Mouse (Mus musculus): ENCODE results near the gene Trak2. TPM values are rescaled to one million over a fixed set of nuclear protein-coding genes. Genes with fewer than 3 reads are reported as not detected.
"Not testable (repeated sequence)": the region's sequence is repeated elsewhere in the genome, so short reads cannot be mapped to it uniquely, and the experiment has no call there.

Trak2 gene
- polyA plus RNA-seq, 1 experiment from 2014 or later: 17.6 TPM

DNA sequence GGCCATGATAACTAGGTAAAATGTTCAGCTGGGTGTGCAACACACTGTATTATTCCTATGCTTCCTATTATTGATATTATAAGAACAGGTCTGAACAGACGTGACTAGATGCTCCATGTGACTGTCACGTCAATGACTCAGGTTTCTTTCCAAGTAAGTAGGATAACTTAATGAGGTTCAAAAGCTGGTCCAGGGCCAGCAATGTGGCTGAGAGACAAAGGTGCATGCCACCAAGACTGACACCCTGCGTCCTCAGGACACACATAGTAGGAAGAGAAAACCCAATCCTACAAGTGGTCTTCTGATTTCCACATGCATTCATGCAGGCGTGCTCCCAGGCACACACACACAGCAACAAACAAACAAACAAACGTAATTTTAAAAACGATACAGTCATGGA lies 2.1 kb downstream of the Trak2 start:
- H3K9ac ChIP-seq (ENCODE audit: low read length): no peak overlapping the region
- no peak for ATAC-seq (ENCODE audit: insufficient read depth, low FRiP score)
- 81% methylated on average over 6 of the region's 6 CpGs for WGBS
- H3K4me2 ChIP-seq (ENCODE audit: low read depth, low read length): no peak overlapping the region
- no peaks in the 10 kb centered on the region for H3K27me3 ChIP-seq (ENCODE audit: control insufficient read depth, insufficient read depth, low read length)
- H3K4me3 ChIP-seq (replicated peaks; ENCODE audit: low read length): no peak overlapping the region
- no peak overlapping the region for H3K27ac ChIP-seq (ENCODE audit: low read length)
- no peaks in the 10 kb centered on the region for H3K36me3 ChIP-seq (ENCODE audit: control insufficient read depth, insufficient read depth, low read length)
- H3K4me1 ChIP-seq (ENCODE audit: control insufficient read depth, insufficient read depth, low read length): peaks cover 23% of the 10 kb centered on the region
- H3K9me3 ChIP-seq (replicated peaks; ENCODE audit: control insufficient read depth, low read length): no peaks in the 10 kb centered on the region

GRCm38 (mm10) chr1:58970054-58970453 lies 3.2 kb downstream of the Trak2 start:
- H3K9ac ChIP-seq (ENCODE audit: low read length): 0 out of 2 replicates have a peak overlapping the region, but pooled peaks have one; percentile 11
- peak overlapping the region; percentile 2; the same call in 1 of the 2 replicates for H3K27ac ChIP-seq (ENCODE audit: low read length)

DNA sequence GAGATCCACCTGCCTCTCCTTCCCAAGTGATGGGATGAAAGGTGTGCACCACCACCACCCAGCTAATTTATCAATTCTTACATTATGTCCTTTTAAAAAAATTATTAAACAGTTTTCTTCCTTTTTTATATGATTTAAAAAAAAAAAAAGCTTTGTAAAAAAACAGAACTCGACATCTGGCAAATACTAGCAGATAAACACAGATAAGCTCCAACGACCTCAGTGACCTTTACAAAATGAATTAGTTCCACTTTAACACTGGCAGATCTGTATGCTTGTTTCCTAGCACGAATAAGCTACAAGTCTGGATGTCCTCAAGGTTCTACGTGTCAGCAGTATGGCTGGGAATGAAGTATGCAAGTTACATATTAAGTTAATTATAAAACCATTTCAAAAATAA lies 5.7 kb downstream of the Trak2 start:
- 25% methylated on average over 4 of the region's 4 CpGs for WGBS
- Histone ChIP-seq H3K9ac (ENCODE audit: low read length) (no peak overlapping the region), H3K27ac (ENCODE audit: low read length) (no peak overlapping the region), H3K4me1 (ENCODE audit: control insufficient read depth, insufficient read depth, low read length) (peaks cover 16% of the 10 kb centered on the region), H3K27me3 (ENCODE audit: control insufficient read depth, insufficient read depth, low read length) (no peaks in the 10 kb centered on the region), H3K4me2 (ENCODE audit: low read depth, low read length) (no peak overlapping the region), H3K9me3 (replicated peaks; ENCODE audit: control insufficient read depth, low read length) (no peaks in the 10 kb centered on the region), H3K4me3 (replicated peaks; ENCODE audit: low read length) (no peak overlapping the region), H3K36me3 (ENCODE audit: control insufficient read depth, insufficient read depth, low read length) (no peaks in the 10 kb centered on the region)
- no peak for ATAC-seq (ENCODE audit: insufficient read depth, low FRiP score)

More at GRCm38 (mm10) chr1:58970054-58970453, 3.2 kb downstream of the Trak2 start:
- H3K4me2 ChIP-seq (ENCODE audit: low read depth, low read length): no peak overlapping the region
- H3K27me3 ChIP-seq (ENCODE audit: control insufficient read depth, insufficient read depth, low read length): no peaks in the 10 kb centered on the region
- WGBS: 52% methylated on average over 5 of the region's 5 CpGs
- H3K4me3 ChIP-seq (replicated peaks; ENCODE audit: low read length): no peak overlapping the region
- H3K4me1 ChIP-seq (ENCODE audit: control insufficient read depth, insufficient read depth, low read length): peaks cover 23% of the 10 kb centered on the region
- no peak for ATAC-seq (ENCODE audit: insufficient read depth, low FRiP score)
- H3K9me3 ChIP-seq (replicated peaks; ENCODE audit: control insufficient read depth, low read length): no peaks in the 10 kb centered on the region
- no peaks in the 10 kb centered on the region for H3K36me3 ChIP-seq (ENCODE audit: control insufficient read depth, insufficient read depth, low read length)

- H3K27me3 ChIP-seq (ENCODE audit: control insufficient read depth, insufficient read depth, low read length): no peaks in the 10 kb centered on the region
- no peak overlapping the region for H3K4me3 ChIP-seq (replicated peaks; ENCODE audit: low read length)
- no peak overlapping the region for H3K4me2 ChIP-seq (ENCODE audit: low read depth, low read length)
- no peak for ATAC-seq (ENCODE audit: insufficient read depth, low FRiP score)
- no peaks in the 10 kb centered on the region for H3K9me3 ChIP-seq (replicated peaks; ENCODE audit: control insufficient read depth, low read length)
- H3K27ac ChIP-seq (ENCODE audit: low read length): no peak overlapping the region
- no peaks in the 10 kb centered on the region for H3K36me3 ChIP-seq (ENCODE audit: control insufficient read depth, insufficient read depth, low read length)
- H3K4me1 ChIP-seq (ENCODE audit: control insufficient read depth, insufficient read depth, low read length): no peaks in the 10 kb centered on the region
- H3K9ac ChIP-seq (ENCODE audit: low read length): no peak overlapping the region
Observed at GRCm38 (mm10) chr1:58962865-58963264, 10.4 kb downstream of the Trak2 start.

DNA sequence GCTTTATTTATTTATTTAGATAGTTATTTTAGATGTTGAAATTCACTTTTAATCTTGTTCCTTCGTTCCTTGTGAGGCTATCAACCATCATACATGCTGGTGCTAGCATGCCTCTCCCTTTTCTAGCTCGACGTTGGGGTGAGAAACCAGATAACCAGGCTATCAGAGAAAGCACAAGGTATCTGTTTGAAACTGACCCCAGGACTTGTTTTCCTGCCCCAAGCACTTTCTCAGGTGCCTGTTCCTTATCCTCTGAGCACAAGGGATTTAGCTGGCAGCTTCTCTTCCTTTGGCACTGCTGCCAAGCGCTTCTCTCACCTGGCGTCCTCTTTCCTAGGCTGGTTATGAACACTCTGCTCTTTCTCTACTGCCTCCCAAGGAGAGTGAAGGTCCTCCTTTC lies 10.8 kb downstream of the Trak2 start:
- peak; percentile 56; the same call in 1 of the 2 replicates for ATAC-seq (ENCODE audit: insufficient read depth, low FRiP score)
- Histone ChIP-seq H3K4me1 (ENCODE audit: control insufficient read depth, insufficient read depth, low read length) (no peaks in the 10 kb centered on the region), H3K36me3 (ENCODE audit: control insufficient read depth, insufficient read depth, low read length) (no peaks in the 10 kb centered on the region), H3K27me3 (ENCODE audit: control insufficient read depth, insufficient read depth, low read length) (no peaks in the 10 kb centered on the region), H3K4me3 (replicated peaks; ENCODE audit: low read length) (no peak overlapping the region), H3K4me2 (ENCODE audit: low read depth, low read length) (no peak overlapping the region), H3K9me3 (replicated peaks; ENCODE audit: control insufficient read depth, low read length) (no peaks in the 10 kb centered on the region), H3K9ac (ENCODE audit: low read length) (no peak overlapping the region), H3K27ac (ENCODE audit: low read length) (no peak overlapping the region)
- 80% methylated on average over 5 of the region's 5 CpGs for WGBS

DNA sequence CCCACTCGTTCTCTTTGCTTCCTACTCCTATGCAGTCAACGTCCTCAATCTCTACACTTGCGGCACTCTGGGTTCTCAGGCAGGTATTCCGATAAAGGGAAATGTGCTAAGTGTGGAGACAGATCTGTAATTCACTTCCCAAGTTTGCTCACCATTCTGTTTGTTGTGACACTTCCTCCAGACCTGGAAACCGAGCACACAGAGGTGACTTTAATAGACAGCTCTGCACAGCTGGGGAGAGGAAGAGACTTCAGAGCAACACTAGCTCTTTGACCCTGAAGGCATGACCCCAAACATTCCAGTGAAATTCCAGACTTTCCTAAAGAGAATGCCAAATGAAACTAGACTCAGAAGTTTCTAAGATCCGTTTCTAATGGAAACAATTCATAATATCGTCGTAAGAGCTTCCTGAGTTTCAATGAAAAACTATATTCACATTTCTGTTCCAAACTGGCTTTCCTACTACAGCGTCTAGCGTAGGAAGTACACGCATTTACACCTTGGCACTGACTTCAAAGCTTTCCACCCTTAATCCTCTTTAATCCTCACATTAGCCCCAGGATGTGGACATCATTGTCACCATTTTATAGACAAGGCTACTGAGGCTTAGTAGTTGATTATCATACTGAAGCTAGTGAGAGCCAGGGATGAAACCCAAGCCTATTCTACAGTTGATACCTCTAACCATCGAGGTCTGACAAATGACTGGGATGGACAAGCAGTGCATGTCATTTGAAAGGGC lies 11.9 kb downstream of the Trak2 start:
- WGBS: 50% methylated on average over 12 of the region's 12 CpGs
- H3K4me1 ChIP-seq (ENCODE audit: control insufficient read depth, insufficient read depth, low read length): no peaks in the 10 kb centered on the region; the same call in 1 of the 2 replicates
- H3K27ac ChIP-seq (ENCODE audit: low read length): no peak overlapping the region
- ATAC-seq (ENCODE audit: insufficient read depth, low FRiP score): no peak
- no peak overlapping the region for H3K9ac ChIP-seq (ENCODE audit: low read length)
- H3K4me2 ChIP-seq (ENCODE audit: low read depth, low read length): no peak overlapping the region
- no peaks in the 10 kb centered on the region for H3K27me3 ChIP-seq (ENCODE audit: control insufficient read depth, insufficient read depth, low read length)
- H3K9me3 ChIP-seq (replicated peaks; ENCODE audit: control insufficient read depth, low read length): no peaks in the 10 kb centered on the region
- no peak overlapping the region for H3K4me3 ChIP-seq (replicated peaks; ENCODE audit: low read length)
- no peaks in the 10 kb centered on the region for H3K36me3 ChIP-seq (ENCODE audit: control insufficient read depth, insufficient read depth, low read length)

DNA sequence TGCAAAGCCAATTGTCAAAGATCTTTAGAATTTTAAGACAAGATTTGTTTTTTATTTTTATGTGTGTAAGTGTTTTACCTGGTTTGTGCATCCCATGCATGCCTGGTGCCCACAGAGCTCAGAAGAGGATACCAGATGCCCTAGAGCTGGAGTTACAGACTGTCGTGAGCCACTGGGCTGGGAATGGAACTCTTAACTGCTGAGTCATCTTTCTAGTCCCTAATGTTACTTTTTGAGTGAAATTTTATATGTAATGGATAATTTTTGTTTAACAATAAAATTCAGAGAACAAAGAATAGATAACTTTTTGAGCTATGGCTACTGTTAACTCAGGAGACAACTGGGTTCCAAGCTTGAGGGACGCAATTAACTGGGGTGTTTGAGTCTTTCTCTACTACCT lies 13.5 kb downstream of the Trak2 start:
- Histone ChIP-seq H3K36me3 (ENCODE audit: control insufficient read depth, insufficient read depth, low read length) (no peaks in the 10 kb centered on the region), H3K9ac (ENCODE audit: low read length) (no peak overlapping the region), H3K27me3 (ENCODE audit: control insufficient read depth, insufficient read depth, low read length) (no peaks in the 10 kb centered on the region), H3K4me3 (replicated peaks; ENCODE audit: low read length) (no peak overlapping the region), H3K27ac (ENCODE audit: low read length) (no peak overlapping the region), H3K4me1 (ENCODE audit: control insufficient read depth, insufficient read depth, low read length) (peaks cover 7% of the 10 kb centered on the region), H3K4me2 (ENCODE audit: low read depth, low read length) (no peak overlapping the region), H3K9me3 (replicated peaks; ENCODE audit: control insufficient read depth, low read length) (no peaks in the 10 kb centered on the region)
- 79% methylated on average over 2 of the region's 2 CpGs for WGBS
- no peak for ATAC-seq (ENCODE audit: insufficient read depth, low FRiP score)

- WGBS: 83% methylated on average over 16 of the region's 16 CpGs
Observed at GRCm38 (mm10) chr1:58958789-58959526, 14.3 kb downstream of the Trak2 start.

GRCm38 (mm10) chr1:58957931-58958330 lies 15.3 kb downstream of the Trak2 start:
- no peak for ATAC-seq (ENCODE audit: insufficient read depth, low FRiP score)
- H3K4me1 ChIP-seq (ENCODE audit: control insufficient read depth, insufficient read depth, low read length): peaks cover 9% of the 10 kb centered on the region
- H3K4me3 ChIP-seq (replicated peaks; ENCODE audit: low read length): no peak overlapping the region
- 49% methylated on average over 2 of the region's 2 CpGs for WGBS
- no peak overlapping the region for H3K4me2 ChIP-seq (ENCODE audit: low read depth, low read length)
- no peaks in the 10 kb centered on the region for H3K27me3 ChIP-seq (ENCODE audit: control insufficient read depth, insufficient read depth, low read length)
- H3K9me3 ChIP-seq (replicated peaks; ENCODE audit: control insufficient read depth, low read length): no peaks in the 10 kb centered on the region
- H3K36me3 ChIP-seq (ENCODE audit: control insufficient read depth, insufficient read depth, low read length): no peaks in the 10 kb centered on the region
- H3K9ac ChIP-seq (ENCODE audit: low read length): no peak overlapping the region
- no peak overlapping the region for H3K27ac ChIP-seq (ENCODE audit: low read length)

More at GRCm38 (mm10) chr1:58958789-58959526, 14.3 kb downstream of the Trak2 start:
- H3K36me3 ChIP-seq (ENCODE audit: control insufficient read depth, insufficient read depth, low read length); H3K4me3 ChIP-seq (replicated peaks; ENCODE audit: low read length); ATAC-seq (ENCODE audit: insufficient read depth, low FRiP score); H3K4me1 ChIP-seq (ENCODE audit: control insufficient read depth, insufficient read depth, low read length); H3K27ac ChIP-seq (ENCODE audit: low read length); H3K27me3 ChIP-seq (ENCODE audit: control insufficient read depth, insufficient read depth, low read length); H3K9me3 ChIP-seq (replicated peaks; ENCODE audit: control insufficient read depth, low read length); H3K9ac ChIP-seq (ENCODE audit: low read length); H3K4me2 ChIP-seq (ENCODE audit: low read depth, low read length): not testable (repeated sequence)
